Mouse (Mus musculus) megakaryocyte, embryonic 14.5 days (primary cell): ENCODE measurements at regions not wholly inside any gene's neighbourhood (a gene's known extent, or its start where the extent isn't known, plus 50 kb on each side); places are given as distances from the start of the nearest gene placed in this dataset.

Experiments used
- FLI1 ChIP-seq: IDR thresholded peaks from 2 replicates; pipeline ENCODE4 v1.6.1; 2012; ENCODE audit warnings: low read length, inconsistent platforms, mixed read lengths
- GATA1 ChIP-seq: IDR thresholded peaks from 3 replicates; pipeline ENCODE4 v1.6.1; 2012; ENCODE audit warnings: mixed read lengths, low read length, inconsistent platforms, borderline replicate concordance

DNA sequence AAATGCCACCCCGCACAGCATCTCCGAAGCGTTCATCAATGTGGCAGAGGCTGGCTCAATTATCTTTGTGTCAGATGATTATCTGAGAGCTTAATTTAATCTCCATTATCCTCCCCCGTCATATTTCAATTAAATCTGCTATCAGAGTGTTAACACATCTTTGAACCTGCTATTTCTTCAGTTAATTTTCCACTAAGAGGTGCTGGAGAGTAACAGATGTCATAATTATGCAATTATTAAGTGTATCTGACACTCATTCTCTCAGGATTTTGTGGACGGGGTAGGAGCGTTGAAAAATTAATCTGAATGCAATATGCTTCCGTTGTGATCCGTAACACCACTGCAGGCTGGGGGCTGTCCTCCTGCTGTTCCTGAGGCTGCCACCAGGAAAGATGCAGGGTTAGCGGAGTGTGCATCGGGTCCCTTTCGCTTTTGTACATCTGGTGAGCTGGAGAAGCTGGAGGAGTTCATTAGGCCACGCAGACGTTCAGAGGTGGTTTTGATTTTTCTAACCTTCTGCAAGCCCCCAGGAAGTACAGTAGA, 421.3 kb upstream of the Sall1 start:
- no peak for TF ChIP-seq FLI1
- no peak for TF ChIP-seq GATA1
